ENCODE assay signal across 8 mouse cellular contexts in genomic region chr11:75563851-75564548, GRCm38 (mm10). TPM values are rescaled to one million over a fixed set of nuclear protein-coding genes. Genes with fewer than 3 reads are reported as not detected.
DNase-seq lines count a peak whose midpoint lies in the region; ATAC-seq lines count a peak whose summit lies in the region.

No protein-coding gene starts in this region.

- no peak overlapping the region for H3K4me3 ChIP-seq in heart, embryonic 11.5 days (ENCODE audit: low read depth, low read length)
- H3K4me3 ChIP-seq in kidney, embryonic 14.5 days (ENCODE audit: low read length) = no peak overlapping the region

- H3K9ac ChIP-seq in heart, embryonic 11.5 days (ENCODE audit: low read depth, low read length) = peak overlapping the region; percentile 60
- no peak overlapping the region for H3K9ac ChIP-seq in kidney, embryonic 14.5 days (ENCODE audit: low read depth, low read length)

- ATAC-seq in heart, embryonic 11.5 days (replicated peaks; ENCODE audit: insufficient number of reproducible peaks, low FRiP score, low TSS enrichment) = peak; percentile 27; the same call in 1 of the 2 replicates
- no peak for ATAC-seq in kidney, embryonic 14.5 days (ENCODE audit: low FRiP score, low TSS enrichment)

- peaks cover 37% of the 10 kb centered on the region for H3K4me1 ChIP-seq in heart, embryonic 11.5 days (ENCODE audit: control insufficient read depth, insufficient read depth, low read length)
- H3K4me1 ChIP-seq in kidney, embryonic 14.5 days (ENCODE audit: control insufficient read depth, insufficient read depth, low read length) = peaks cover 10% of the 10 kb centered on the region; the same call in 1 of the 2 replicates

- peak; percentile 97 for DNase-seq in heart, adult 11 months
- DNase-seq in heart, adult 8-10 months (ENCODE audit: low spot score) = no peak
- DNase-seq in NIH3T3 (ENCODE audit: low read depth) = peak; percentile 72
- DNase-seq in lung, postnatal 10 days = peak; percentile 70
- DNase-seq in thymus, postnatal 4 days = no peak
- DNase-seq in embryo, embryonic 11 days = no peak

- peak overlapping the region; percentile 42 for H3K4me2 ChIP-seq in heart, embryonic 11.5 days
- H3K4me2 ChIP-seq in kidney, embryonic 14.5 days (replicated peaks; ENCODE audit: low read depth, low read length) = no peak overlapping the region

- WGBS in heart, embryonic 11.5 days (ENCODE audit: insufficient replicate concordance) = 24% methylated on average over 18 of the region's 18 CpGs
- 67% methylated on average over 18 of the region's 18 CpGs for WGBS in kidney, embryonic 14.5 days

- peaks cover 6% of the 10 kb centered on the region for H3K27me3 ChIP-seq in heart, embryonic 11.5 days (ENCODE audit: control insufficient read depth, insufficient read depth, low read length)
- H3K27me3 ChIP-seq in kidney, embryonic 14.5 days (ENCODE audit: control insufficient read depth, insufficient read depth, low read length) = no peaks in the 10 kb centered on the region

- peak overlapping the region; percentile 79 for H3K27ac ChIP-seq in heart, embryonic 11.5 days (ENCODE audit: low read depth, low read length)
- no peak overlapping the region for H3K27ac ChIP-seq in kidney, embryonic 14.5 days (ENCODE audit: low read depth, low read length)

- no peaks in the 10 kb centered on the region for H3K36me3 ChIP-seq in heart, embryonic 11.5 days (ENCODE audit: control insufficient read depth, insufficient read depth, low read length)
- no peaks in the 10 kb centered on the region; the same call in 1 of the 2 replicates for H3K36me3 ChIP-seq in kidney, embryonic 14.5 days (ENCODE audit: control insufficient read depth, insufficient read depth, low read length)

- H3K9me3 ChIP-seq in heart, embryonic 11.5 days (replicated peaks; ENCODE audit: control insufficient read depth, low read length) = no peaks in the 10 kb centered on the region
- H3K9me3 ChIP-seq in kidney, embryonic 14.5 days (ENCODE audit: control insufficient read depth, low read length) = no peaks in the 10 kb centered on the region

RNA-seq across cellular contexts. Expression of gene Pitpna, which starts 23.9 kb away (rescaled TPM):
- 100 to 1,000 TPM in 3 of 4 experiments, 10 to 100 TPM in 1; 89.5 to 110 (median 105) TPM for total RNA-seq in heart, adult 8-10 months (2022)
- polyA plus RNA-seq in heart, embryonic 11.5 days (2014; fragmentation: Nextera tagmentation; extraction: Ambion mirVana) = 57.1 and 59.7 TPM in 2 replicates
- 78.2 and 99.5 TPM in 2 replicates for polyA plus RNA-seq in kidney, embryonic 14.5 days (2014; fragmentation: Nextera tagmentation; extraction: Ambion mirVana)

RNA-seq across cellular contexts. Expression of gene Slc43a2, which starts 32.5 kb away (rescaled TPM):
- total RNA-seq in heart, adult 8-10 months (2022) = 10 to 100 TPM; 13.2 to 22.8 (median 20.1) TPM
- 2.7 and 4.2 TPM in 2 replicates for polyA plus RNA-seq in heart, embryonic 11.5 days (2014; fragmentation: Nextera tagmentation; extraction: Ambion mirVana)
- polyA plus RNA-seq in kidney, embryonic 14.5 days (2014; fragmentation: Nextera tagmentation; extraction: Ambion mirVana) = 3.5 and 6.0 TPM in 2 replicates

RNA-seq across cellular contexts. Expression of gene Scarf1, which starts 50.7 kb away (rescaled TPM):
- 1 to 10 TPM; 6.3 to 8.5 (median 7.4) TPM for total RNA-seq in heart, adult 8-10 months (2022)
- polyA plus RNA-seq in heart, embryonic 11.5 days (2014; fragmentation: Nextera tagmentation; extraction: Ambion mirVana) = 7.6 and 8.7 TPM in 2 replicates
- polyA plus RNA-seq in kidney, embryonic 14.5 days (2014; fragmentation: Nextera tagmentation; extraction: Ambion mirVana) = 10.0 TPM in 2 replicates

RNA-seq across cellular contexts. Expression of gene Rilp, which starts 54.1 kb away (rescaled TPM):
- total RNA-seq in heart, adult 8-10 months (2022) = 10 to 100 TPM; 47.8 to 61.5 (median 56.2) TPM
- 0.94 and 2.0 TPM in 2 replicates for polyA plus RNA-seq in heart, embryonic 11.5 days (2014; fragmentation: Nextera tagmentation; extraction: Ambion mirVana)
- polyA plus RNA-seq in kidney, embryonic 14.5 days (2014; fragmentation: Nextera tagmentation; extraction: Ambion mirVana) = 0.51 and 0.97 TPM in 2 replicates

Comparison
In these comparisons a context has a peak if more than half of its experiments do, and no peak if none do; other contexts are left out.
1. DNase-seq: peak in heart, adult 11 months (single experiment), NIH3T3 (single experiment) and lung, postnatal 10 days (single experiment); none in heart, adult 8-10 months (single experiment), thymus, postnatal 4 days (single experiment) and embryo, embryonic 11 days (single experiment).